Mouse (Mus musculus): ENCODE measurements around the gene Casc4. TPM values are rescaled to one million over a fixed set of nuclear protein-coding genes. Genes with fewer than 3 reads are reported as not detected.
"Not testable (repeated sequence)": the region's sequence is repeated elsewhere in the genome, so short reads cannot be mapped to it uniquely, and the experiment has no call there.

The Casc4 gene
- polyA plus RNA-seq, 1 experiment from 2014 or later = 9.8 TPM

DNA sequence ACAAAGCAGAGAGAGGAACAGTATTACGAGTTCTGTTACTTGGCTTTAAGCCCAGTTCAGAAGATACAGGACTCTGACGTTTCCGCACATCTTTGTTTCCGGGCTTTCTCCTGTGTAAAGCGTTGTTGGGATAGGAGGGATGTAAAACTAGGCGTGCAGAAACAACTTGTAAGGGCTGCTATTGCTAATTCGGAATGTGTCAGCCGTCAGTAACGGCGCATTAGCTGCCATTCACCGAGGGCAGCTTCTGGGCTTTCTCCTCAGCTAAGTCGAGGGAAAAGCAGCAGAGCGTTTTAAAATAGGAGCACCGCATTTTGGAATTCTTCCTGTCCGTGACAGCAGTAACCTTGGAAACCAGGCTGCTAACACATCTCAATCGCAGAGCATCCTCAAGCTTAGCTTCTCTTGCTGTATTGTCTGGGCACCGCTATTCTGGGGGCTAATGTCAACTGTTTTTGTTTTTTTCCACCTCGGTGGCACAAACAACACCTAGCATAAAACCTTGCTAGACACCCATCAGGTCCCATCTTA, 634 bp upstream of the Casc4 start:
- Histone ChIP-seq H3K9me3 (replicated peaks) (no peaks in the 10 kb centered on the region), H3K4me1 (peaks cover 21% of the 10 kb centered on the region), H3K27ac (no peak overlapping the region), H3K9ac (peak overlapping the region; percentile 81), H3K4me2 (peak overlapping the region; percentile 98), H3K27me3 (replicated peaks) (0 out of 2 replicates have a peak, but pooled peaks cover 14% of the 10 kb centered on the region), H3K36me3 (no peaks in the 10 kb centered on the region), H3K4me3 (peak overlapping the region; percentile 80)
- WGBS (ENCODE audit: insufficient replicate concordance) = 9% methylated on average over 18 of the region's 18 CpGs
- ATAC-seq = no peak

DNA sequence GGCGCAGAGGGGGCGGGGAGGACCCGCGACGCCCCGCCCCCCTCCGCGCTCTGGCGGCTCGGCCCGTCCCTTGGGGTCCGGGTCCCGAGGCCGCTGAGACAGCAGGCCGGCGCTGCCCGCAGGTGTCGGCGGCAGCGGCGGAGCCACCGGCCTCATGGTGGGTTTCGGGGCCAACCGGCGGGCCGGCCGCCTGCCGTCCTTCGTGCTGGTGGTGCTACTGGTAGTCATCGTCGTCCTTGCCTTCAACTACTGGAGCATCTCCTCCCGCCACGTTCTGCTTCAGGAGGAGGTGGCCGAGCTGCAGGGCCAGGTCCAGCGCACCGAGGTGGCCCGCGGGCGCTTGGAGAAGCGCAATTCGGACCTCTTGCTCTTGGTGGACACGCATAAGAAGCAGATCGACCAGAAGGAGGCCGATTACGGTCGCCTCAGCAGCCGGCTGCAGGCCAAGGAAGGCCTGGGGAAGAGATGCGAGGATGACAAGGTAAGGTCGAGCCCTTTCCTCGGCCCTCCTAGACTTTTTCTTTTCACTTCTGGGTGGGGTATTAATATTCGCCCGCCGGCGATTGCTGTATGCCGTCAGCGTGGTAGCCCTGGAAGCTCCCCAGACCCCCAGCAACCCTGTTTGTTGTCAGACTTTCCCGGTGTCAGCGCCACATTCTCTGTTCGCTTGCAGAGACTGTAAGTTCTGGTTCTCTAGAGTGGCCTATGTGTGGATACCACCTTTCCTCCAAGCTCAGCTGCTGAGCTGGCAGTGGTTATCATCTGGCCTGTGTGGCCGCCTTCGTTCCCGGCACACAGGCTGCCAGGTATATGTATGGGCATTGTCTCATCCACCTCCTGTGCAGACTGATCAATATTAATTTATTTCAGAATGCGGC, 520 bp downstream of the Casc4 start:
- Histone ChIP-seq H3K9me3 (replicated peaks) (no peaks in the 10 kb centered on the region), H3K36me3 (no peaks in the 10 kb centered on the region), H3K27ac (peak overlapping the region; percentile 58; the same call in 1 of the 2 replicates), H3K4me2 (peak overlapping the region; percentile 98), H3K4me1 (peaks cover 21% of the 10 kb centered on the region), H3K27me3 (replicated peaks) (0 out of 2 replicates have a peak, but pooled peaks cover 5% of the 10 kb centered on the region), H3K4me3 (peak overlapping the region; percentile 80), H3K9ac (peak overlapping the region; percentile 81)
- ATAC-seq = peak; percentile 58
- under 1% methylated on average over 61 of the region's 63 CpGs for WGBS (ENCODE audit: insufficient replicate concordance)

GRCm38 (mm10) chr2:121879506-121879905, 12.7 kb downstream of the Casc4 start:
- Histone ChIP-seq H3K9ac (no peak overlapping the region), H3K9me3 (replicated peaks) (no peaks in the 10 kb centered on the region), H3K36me3 (peaks cover 5% of the 10 kb centered on the region; the same call in 1 of the 2 replicates), H3K27ac (no peak overlapping the region), H3K27me3 (replicated peaks) (no peaks in the 10 kb centered on the region), H3K4me3 (no peak overlapping the region), H3K4me2 (no peak overlapping the region), H3K4me1 (no peaks in the 10 kb centered on the region)
- WGBS (ENCODE audit: insufficient replicate concordance) = 72% methylated on average over 1 of the region's 1 CpGs
- ATAC-seq = no peak

DNA sequence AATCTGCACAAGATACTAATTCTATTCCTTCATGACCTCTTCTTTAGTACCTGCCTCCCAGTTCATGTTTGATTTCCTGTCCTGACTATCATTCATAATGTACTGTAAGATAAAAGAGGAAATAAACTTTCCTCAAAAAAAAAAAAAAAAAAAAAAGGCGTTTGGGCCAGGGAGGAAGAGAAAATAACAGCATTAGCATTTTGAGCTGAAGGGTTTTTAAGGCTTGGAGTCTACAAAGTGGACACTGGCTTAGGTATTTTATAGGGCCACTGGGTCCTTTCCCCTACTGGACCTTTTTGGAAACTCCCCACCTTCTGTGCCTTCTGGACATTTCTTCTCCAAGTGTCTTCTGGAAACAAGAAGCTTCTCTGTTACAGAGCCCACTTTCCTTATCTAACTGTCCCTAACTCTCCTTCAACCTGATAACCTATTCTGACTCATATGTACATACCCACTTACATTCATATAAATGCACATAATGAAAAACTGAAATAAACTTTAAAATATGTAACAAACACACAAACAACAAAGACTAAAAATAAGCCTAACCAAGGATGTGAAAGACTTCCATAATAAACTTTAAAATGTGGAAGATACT, 18.8 kb downstream of the Casc4 start:
- H3K27me3 ChIP-seq (replicated peaks) = no peaks in the 10 kb centered on the region
- H3K4me2 ChIP-seq = no peak overlapping the region
- ATAC-seq = no peak
- peaks cover 5% of the 10 kb centered on the region; the same call in 1 of the 2 replicates for H3K36me3 ChIP-seq
- H3K27ac ChIP-seq = no peak overlapping the region
- peaks cover 2% of the 10 kb centered on the region; the same call in 1 of the 2 replicates for H3K4me1 ChIP-seq
- H3K4me3 ChIP-seq = no peak overlapping the region
- 31% methylated on average over 1 of the region's 1 CpGs for WGBS (ENCODE audit: insufficient replicate concordance)
- H3K9me3 ChIP-seq (replicated peaks) = no peaks in the 10 kb centered on the region
- H3K9ac ChIP-seq = no peak overlapping the region

- no peaks in the 10 kb centered on the region for H3K27me3 ChIP-seq (replicated peaks)
- no peak overlapping the region for H3K27ac ChIP-seq
- no peaks in the 10 kb centered on the region for H3K9me3 ChIP-seq (replicated peaks)
These were observed 19.6 kb downstream of the Casc4 start for GRCm38 (mm10) chr2:121886406-121886805.

DNA sequence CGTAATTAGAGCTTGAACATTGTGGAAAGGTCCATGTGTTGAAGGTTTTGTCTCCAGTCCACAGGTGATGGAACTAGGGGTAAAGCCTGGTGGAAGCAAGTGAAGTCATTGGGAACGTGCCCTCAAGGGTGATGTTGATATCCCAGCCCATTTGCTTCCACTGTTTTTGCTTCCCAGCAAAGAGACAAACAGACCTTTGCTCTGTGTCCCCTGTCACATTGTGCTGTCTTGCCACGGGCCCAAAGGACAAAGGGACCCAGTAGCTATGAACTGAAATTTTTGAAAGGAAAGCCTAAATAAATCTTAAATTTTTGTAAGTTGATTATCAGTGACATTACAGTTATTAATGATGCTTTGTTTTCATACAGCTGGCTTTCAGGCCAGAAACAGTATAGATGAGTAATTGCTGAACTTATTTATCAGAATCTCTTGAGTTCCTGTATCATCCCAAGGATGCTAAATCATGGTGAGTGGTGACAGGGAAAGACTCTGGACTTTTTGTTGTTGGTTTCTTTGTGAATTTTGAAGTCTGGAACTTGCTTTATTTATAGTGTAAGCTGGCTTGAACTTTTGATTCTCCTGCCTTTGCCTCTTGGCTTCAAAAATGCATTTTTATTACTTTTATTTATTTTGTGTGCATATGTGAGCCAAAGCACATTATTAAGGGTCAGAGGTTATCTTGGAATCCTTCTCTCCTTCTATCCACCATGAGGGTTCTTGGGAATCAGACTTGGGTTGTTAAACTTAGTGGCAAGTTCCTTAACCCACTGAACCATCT, 22.1 kb downstream of the Casc4 start:
- no peak for ATAC-seq
- WGBS (ENCODE audit: insufficient replicate concordance) = 56% methylated on average over 3 of the region's 3 CpGs

More at GRCm38 (mm10) chr2:121886406-121886805, 19.6 kb downstream of the Casc4 start:
- no peaks in the 10 kb centered on the region; the same call in 1 of the 2 replicates for H3K36me3 ChIP-seq
- 82% methylated on average over 1 of the region's 1 CpGs for WGBS (ENCODE audit: insufficient replicate concordance)
- no peak for ATAC-seq
- H3K4me2 ChIP-seq = no peak overlapping the region
- no peak overlapping the region for H3K4me3 ChIP-seq
- no peak overlapping the region for H3K9ac ChIP-seq
- peaks cover 2% of the 10 kb centered on the region; the same call in 1 of the 2 replicates for H3K4me1 ChIP-seq

GRCm38 (mm10) chr2:121895261-121895660, 28.5 kb downstream of the Casc4 start:
- no peak for ATAC-seq
- no peak overlapping the region for H3K4me2 ChIP-seq
- H3K4me3 ChIP-seq = no peak overlapping the region
- H3K4me1 ChIP-seq = no peaks in the 10 kb centered on the region
- no peaks in the 10 kb centered on the region for H3K27me3 ChIP-seq (replicated peaks)
- no peaks in the 10 kb centered on the region for H3K36me3 ChIP-seq
- no peak overlapping the region for H3K9ac ChIP-seq
- 70% methylated on average over 2 of the region's 2 CpGs for WGBS (ENCODE audit: insufficient replicate concordance)
- H3K9me3 ChIP-seq (replicated peaks) = 0 out of 2 replicates have a peak, but pooled peaks cover 2% of the 10 kb centered on the region
- H3K27ac ChIP-seq = no peak overlapping the region

More for the DNA sequence above, 22.1 kb downstream of the Casc4 start:
- H3K9ac ChIP-seq = no peak overlapping the region
- H3K9me3 ChIP-seq (replicated peaks) = no peaks in the 10 kb centered on the region
- no peaks in the 10 kb centered on the region for H3K36me3 ChIP-seq
- H3K4me1 ChIP-seq = peaks cover 2% of the 10 kb centered on the region; the same call in 1 of the 2 replicates
- no peak overlapping the region for H3K4me3 ChIP-seq
- H3K27me3 ChIP-seq (replicated peaks) = no peaks in the 10 kb centered on the region
- H3K27ac ChIP-seq = no peak overlapping the region
- no peak overlapping the region for H3K4me2 ChIP-seq

- Histone ChIP-seq H3K9me3 (replicated peaks) (0 out of 2 replicates have a peak, but pooled peaks cover 2% of the 10 kb centered on the region), H3K27me3 (replicated peaks) (no peaks in the 10 kb centered on the region), H3K4me1 (no peaks in the 10 kb centered on the region), H3K36me3 (no peaks in the 10 kb centered on the region), H3K9ac (no peak overlapping the region), H3K4me2 (no peak overlapping the region), H3K4me3 (no peak overlapping the region), H3K27ac (no peak overlapping the region)
- no peak for ATAC-seq
- 76% methylated on average over 1 of the region's 1 CpGs for WGBS (ENCODE audit: insufficient replicate concordance)
These were observed 30.1 kb downstream of the Casc4 start for GRCm38 (mm10) chr2:121896825-121897224.

DNA sequence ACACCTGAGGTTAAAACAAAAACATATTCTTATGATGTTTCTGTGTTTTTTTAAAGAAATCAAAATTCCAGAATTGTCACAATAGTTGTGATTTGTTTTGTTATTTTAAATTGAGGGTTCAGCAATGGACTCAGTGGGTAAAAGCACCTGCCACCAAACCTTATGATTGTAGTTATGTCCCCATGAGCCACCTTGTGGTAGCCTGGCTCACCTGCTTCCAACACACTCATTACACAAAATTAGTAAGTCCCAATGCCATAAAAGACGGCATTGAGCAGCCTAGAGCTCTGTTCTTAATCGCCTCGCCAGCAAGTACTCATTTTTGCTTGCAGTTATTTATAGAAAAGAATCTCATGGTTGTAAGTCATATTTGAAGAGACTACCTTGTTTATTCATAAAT, 43.2 kb downstream of the Casc4 start:
- no peaks in the 10 kb centered on the region for H3K27me3 ChIP-seq (replicated peaks)
- no peaks in the 10 kb centered on the region for H3K4me1 ChIP-seq
- H3K36me3 ChIP-seq = peaks cover 27% of the 10 kb centered on the region
- WGBS (ENCODE audit: insufficient replicate concordance) = 85% methylated on average over 3 of the region's 3 CpGs
- no peak overlapping the region for H3K4me2 ChIP-seq
- no peak overlapping the region for H3K27ac ChIP-seq
- H3K4me3 ChIP-seq = no peak overlapping the region
- H3K9ac ChIP-seq = no peak overlapping the region
- ATAC-seq = no peak
- H3K9me3 ChIP-seq (replicated peaks) = no peaks in the 10 kb centered on the region

DNA sequence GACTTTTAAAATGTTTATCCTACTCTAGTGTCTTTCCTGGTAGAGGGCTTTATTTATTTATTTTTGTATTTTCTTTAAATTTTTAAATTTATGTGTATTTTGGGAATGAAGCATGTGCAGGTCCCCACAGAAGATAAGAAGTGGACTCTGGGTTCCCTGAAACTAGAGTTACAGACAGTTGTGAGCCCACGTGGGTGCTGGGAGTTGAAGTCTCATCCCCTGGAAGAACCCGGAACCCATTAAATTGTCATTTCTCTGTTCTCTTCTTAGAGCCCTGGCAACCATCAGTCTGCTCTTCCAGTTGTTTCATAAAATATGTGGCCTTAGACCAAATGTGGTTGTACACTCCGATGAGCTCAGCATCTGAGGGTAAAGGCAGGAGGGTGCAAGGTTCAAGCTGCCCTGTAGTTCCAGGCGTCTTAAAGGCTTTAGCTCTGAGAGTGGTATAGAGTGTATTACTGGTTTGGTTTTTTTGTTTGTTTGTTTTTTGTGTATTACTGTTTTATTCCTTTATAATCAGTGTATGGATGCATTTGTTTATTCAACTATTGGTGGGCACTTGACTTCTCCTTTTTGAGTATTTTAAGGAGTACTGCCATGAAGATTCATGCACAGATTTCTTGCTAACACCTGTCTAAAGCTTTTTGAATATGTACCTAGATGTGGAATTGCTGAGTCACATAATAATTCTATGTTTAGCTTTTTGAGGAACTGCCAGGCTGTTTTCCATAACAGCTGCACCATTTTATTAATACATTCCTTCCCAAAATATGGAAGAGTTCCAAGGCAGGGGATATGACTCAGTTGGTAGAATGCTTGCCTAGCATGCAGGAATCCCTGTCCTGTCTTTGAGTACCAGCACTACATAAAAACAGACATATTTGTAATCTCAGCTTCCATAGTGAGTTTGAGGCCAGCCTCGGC, 49.5 kb downstream of the Casc4 start:
- H3K27me3 ChIP-seq (replicated peaks) = no peaks in the 10 kb centered on the region
- no peaks in the 10 kb centered on the region for H3K9me3 ChIP-seq (replicated peaks)
- no peak overlapping the region for H3K4me2 ChIP-seq
- no peak overlapping the region for H3K27ac ChIP-seq
- H3K36me3 ChIP-seq = peaks cover 14% of the 10 kb centered on the region
- no peak for ATAC-seq
- H3K4me3 ChIP-seq = no peak overlapping the region
- no peaks in the 10 kb centered on the region for H3K4me1 ChIP-seq
- H3K9ac ChIP-seq = no peak overlapping the region
- 82% methylated on average over 5 of the region's 5 CpGs for WGBS (ENCODE audit: insufficient replicate concordance)

GRCm38 (mm10) chr2:121937624-121938023, 70.9 kb downstream of the Casc4 start:
- not testable (repeated sequence) for H3K9ac ChIP-seq; H3K4me1 ChIP-seq; H3K4me3 ChIP-seq; H3K36me3 ChIP-seq; H3K27ac ChIP-seq; ATAC-seq; H3K4me2 ChIP-seq; H3K9me3 ChIP-seq (replicated peaks); H3K27me3 ChIP-seq (replicated peaks)
- WGBS (ENCODE audit: insufficient replicate concordance) = 43% methylated on average over 2 of the region's 2 CpGs
